Mouse (Mus musculus): ENCODE data around the gene Cox11.

Cox11 gene

DNA sequence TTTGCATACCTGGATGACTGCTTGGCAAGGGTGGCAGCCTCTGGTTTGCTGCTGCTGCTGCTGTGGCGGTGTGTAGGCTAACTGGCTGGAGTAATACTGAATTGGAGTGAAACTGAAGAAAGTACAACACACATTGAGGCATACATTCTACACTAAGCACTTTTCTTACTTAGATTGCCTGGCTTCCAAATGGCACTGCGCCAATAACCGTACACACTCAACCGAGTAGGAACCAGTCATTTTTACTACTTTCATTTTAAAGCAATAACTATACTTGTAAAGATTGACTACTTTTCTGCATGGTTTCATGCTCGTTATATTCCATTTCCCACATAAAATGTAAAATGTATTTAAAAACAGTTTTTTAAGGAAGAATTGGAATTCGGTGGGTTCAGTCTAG, 11.8 kb downstream of the Cox11 start:
- DNase-seq (ENCODE audit: low read depth, low spot score): no peak

DNA sequence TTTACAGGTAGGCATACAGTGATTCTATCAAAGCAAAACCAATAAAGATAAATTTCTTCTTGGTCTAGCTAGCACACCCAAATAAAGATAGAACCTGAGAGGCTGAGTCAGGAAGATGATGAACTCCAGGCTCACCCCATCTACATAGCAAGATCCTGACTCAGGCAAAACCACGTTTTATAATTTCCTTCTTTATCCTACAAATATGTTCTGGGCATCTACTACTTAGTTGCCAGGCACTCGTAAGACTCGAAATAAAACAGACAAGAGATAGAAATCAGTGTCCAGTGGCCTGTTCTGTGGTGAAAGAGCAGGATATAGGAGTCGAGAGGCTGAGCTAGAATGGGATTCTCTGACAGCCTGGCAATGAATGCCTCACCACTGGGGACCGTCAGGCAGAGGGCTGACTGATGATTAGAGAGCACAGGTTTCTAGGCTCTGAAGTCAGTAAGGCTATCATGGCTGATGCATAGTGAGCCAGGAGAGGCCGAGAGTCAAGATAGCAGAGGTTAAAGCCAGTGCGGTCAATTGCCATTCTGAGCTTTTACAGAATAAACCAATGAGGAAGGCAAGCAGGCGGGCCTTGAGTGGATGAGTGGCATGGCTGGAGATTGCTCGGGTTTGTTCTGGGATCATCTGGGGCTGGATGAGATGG, 12.4 kb downstream of the Cox11 start:
- H3K36me3 ChIP-seq (ENCODE audit: control insufficient read depth, insufficient read depth, low read length, poor library complexity, severe bottlenecking): no peaks in the 10 kb centered on the region
- DNase-seq (ENCODE audit: low read depth, low spot score): no peak
- no peaks in the 10 kb centered on the region for H3K27me3 ChIP-seq (ENCODE audit: control insufficient read depth, insufficient read depth, low read length, poor library complexity, severe bottlenecking)

More for the DNA sequence above, 11.8 kb downstream of the Cox11 start:
- H3K36me3 ChIP-seq (ENCODE audit: control insufficient read depth, insufficient read depth, low read length, poor library complexity, severe bottlenecking): no peaks in the 10 kb centered on the region; the same call in 1 of the 2 replicates
- H3K27me3 ChIP-seq (ENCODE audit: control insufficient read depth, insufficient read depth, low read length, poor library complexity, severe bottlenecking): no peaks in the 10 kb centered on the region

DNA sequence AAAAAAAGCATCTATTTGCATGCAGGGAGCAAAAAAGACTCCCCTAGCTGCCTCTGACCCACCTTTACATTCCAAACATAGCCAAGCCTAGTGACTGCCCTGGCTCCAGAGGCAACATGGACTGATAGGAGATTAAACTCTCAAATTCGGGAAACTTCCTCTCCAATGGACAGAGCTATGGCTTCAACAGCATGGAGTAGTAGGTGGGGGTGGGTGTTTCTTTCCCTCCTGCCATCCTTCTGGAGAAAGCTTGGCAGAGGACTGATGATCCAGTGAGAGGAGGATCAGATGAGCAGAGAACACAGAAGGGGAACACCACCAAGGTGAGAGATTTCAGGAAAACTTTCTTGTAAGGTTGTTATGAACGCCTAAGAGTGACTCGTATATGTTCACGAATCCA, 14.6 kb downstream of the Cox11 start:
- Histone ChIP-seq H3K36me3 (ENCODE audit: control insufficient read depth, insufficient read depth, low read length, poor library complexity, severe bottlenecking) (no peaks in the 10 kb centered on the region), H3K27me3 (ENCODE audit: control insufficient read depth, insufficient read depth, low read length, poor library complexity, severe bottlenecking) (no peaks in the 10 kb centered on the region)
- DNase-seq (ENCODE audit: low read depth, low spot score): no peak

DNA sequence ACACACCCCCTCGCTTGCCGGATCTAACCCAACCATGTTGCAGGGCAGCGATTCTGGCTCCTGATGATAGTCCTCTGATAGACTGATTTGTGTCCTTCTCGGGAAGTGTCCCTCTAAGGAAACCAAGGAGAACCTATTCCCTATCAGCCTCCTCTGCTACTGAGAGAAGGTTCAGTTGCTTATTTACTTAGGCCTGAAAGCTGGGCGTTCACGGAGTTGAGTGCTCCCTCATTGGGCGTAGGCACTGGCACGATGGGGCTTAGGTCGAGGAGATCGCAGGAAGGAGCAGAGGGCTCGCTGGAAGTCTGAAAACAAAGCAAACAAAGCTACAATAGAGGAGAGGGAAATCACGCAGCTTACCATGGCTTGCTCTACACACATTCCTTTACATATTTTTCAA, 19.6 kb downstream of the Cox11 start:
- Histone ChIP-seq H3K27me3 (ENCODE audit: control insufficient read depth, insufficient read depth, low read length, poor library complexity, severe bottlenecking) (no peaks in the 10 kb centered on the region), H3K36me3 (ENCODE audit: control insufficient read depth, insufficient read depth, low read length, poor library complexity, severe bottlenecking) (no peaks in the 10 kb centered on the region)
- DNase-seq (ENCODE audit: low read depth, low spot score): no peak

DNA sequence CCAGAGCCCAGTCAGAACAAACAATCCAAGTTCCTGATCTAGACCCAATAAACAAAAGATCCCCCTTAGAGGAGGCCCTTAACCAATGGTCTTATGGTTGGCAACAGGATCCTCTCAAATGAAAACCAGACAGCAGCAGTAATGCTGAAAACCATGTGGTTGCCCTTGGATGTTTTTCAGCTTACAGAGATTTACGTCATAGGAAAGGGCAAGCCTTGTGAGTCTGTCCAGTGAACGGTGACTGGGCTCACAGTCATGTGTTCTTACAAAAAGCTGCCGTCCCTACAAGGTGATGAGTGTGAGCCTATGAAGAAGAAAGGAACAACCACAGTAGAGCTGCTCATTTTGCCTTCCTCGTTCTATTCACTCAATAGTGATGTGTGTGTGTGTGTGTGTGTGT, 22.7 kb downstream of the Cox11 start:
- DNase-seq (ENCODE audit: low read depth, low spot score): no peak
- no peaks in the 10 kb centered on the region for H3K36me3 ChIP-seq (ENCODE audit: control insufficient read depth, insufficient read depth, low read length, poor library complexity, severe bottlenecking)

DNA sequence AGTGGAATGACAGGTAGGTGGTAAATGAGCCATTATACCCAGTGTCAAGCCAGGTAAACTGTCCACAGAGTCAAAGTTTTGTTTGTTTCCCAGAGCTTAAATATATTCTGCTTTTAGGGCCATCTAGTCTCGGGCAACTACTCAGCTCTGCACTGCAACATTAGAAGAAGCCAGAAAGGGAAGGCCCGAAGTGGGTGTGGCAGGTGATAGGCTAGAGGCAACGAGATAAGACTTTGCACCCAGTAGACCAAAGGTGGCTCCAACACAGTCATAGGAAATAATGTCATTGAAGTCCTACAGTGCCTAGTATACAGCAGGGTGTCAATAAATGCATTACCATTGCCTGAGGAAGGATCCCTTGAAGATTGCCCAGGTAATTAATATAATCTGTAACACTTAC, 25.1 kb downstream of the Cox11 start:
- H3K27me3 ChIP-seq (ENCODE audit: control insufficient read depth, insufficient read depth, low read length, poor library complexity, severe bottlenecking): no peaks in the 10 kb centered on the region; the same call in 1 of the 2 replicates
- DNase-seq (ENCODE audit: low read depth, low spot score): no peak
- no peaks in the 10 kb centered on the region for H3K36me3 ChIP-seq (ENCODE audit: control insufficient read depth, insufficient read depth, low read length, poor library complexity, severe bottlenecking)

More for the DNA sequence above, 22.7 kb downstream of the Cox11 start:
- H3K27me3 ChIP-seq (ENCODE audit: control insufficient read depth, insufficient read depth, low read length, poor library complexity, severe bottlenecking): no peaks in the 10 kb centered on the region; the same call in 1 of the 2 replicates

DNA sequence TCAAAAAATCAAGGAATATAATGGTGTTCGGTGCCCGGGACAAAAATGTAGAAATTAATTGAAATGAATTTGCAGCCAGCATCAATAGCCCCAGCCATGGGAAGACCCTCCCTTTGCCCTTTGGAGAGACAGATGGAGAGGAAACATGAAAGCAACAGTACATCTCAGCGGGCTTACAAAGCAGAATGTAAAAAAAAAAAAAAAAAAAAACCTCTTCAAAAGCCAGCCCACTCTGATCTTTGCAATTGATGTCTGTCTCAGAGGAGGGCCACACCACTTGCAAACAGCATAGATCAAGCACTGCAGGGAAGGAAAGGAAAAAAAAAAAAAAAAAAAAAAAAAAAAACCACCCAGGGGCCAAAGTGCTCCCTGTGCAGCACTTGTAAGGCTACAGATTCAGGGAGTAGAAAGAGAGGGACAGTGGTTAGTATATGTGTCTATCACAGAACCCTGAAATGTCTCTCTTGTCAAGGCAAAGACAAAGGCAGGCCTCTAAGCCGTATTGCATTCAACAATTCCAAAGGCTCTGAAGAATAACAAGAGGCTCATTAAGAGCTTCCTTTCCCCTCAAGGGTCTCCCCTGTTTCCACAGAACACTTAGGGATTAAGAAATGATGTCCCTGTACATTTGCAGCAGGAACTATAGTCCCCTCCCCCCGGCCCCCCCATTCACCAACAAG, 25.8 kb downstream of the Cox11 start:
- H3K36me3 ChIP-seq (ENCODE audit: control insufficient read depth, insufficient read depth, low read length, poor library complexity, severe bottlenecking): no peaks in the 10 kb centered on the region
- DNase-seq (ENCODE audit: low read depth, low spot score): no peak
- H3K27me3 ChIP-seq (ENCODE audit: control insufficient read depth, insufficient read depth, low read length, poor library complexity, severe bottlenecking): no peaks in the 10 kb centered on the region; the same call in 1 of the 2 replicates

DNA sequence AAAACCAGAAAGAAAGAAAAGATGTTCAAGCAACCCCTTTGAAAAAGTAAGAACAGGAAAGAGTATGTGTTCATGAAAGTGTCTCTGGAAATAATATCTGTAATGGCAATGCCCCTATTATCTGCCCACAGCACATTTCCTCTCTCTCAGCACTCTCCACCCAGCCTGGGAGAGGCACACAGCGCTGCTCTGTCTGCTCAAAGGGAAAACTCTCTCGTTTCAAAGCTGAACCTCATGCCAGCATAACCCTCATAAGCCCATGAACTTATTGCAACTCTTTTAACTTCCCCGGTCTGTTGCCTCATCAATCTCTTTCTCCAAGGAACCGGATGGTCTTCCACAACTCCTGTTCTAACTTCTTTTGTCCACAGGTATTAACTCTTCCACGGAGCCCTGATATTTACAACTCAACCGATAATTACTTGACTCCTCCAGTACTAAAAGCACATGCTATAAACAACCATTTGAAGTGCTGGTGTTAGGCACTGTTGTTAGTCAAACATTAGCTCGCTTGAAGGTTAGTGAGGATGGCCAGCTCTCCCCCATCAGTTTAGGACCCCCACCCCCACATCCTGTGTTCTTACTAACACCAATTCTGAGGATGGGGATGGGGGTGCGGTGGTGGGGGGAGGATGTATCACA, 26.5 kb downstream of the Cox11 start:
- no peaks in the 10 kb centered on the region for H3K36me3 ChIP-seq (ENCODE audit: control insufficient read depth, insufficient read depth, low read length, poor library complexity, severe bottlenecking)
- no peaks in the 10 kb centered on the region; the same call in 1 of the 2 replicates for H3K27me3 ChIP-seq (ENCODE audit: control insufficient read depth, insufficient read depth, low read length, poor library complexity, severe bottlenecking)
- no peak for DNase-seq (ENCODE audit: low read depth, low spot score)

DNA sequence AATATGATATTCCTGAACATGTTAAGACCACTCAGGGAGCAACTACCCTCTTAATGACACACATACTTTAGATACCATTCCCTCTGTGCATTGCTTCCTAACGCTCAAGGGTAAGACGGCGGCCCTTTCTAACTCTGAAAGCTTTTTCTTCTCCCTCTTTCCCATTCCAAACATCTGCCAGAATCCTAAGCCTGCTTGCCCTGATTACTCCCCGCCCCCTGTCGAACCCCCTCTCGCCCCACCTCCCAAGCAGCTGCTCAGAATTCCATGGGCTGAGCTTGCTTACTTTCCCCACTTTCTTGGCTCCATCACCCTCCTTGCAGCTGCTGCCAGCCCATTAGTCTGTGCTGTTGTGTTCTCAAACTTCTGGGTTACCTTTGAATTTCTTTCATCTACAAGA, 27.2 kb downstream of the Cox11 start:
- no peaks in the 10 kb centered on the region for H3K36me3 ChIP-seq (ENCODE audit: control insufficient read depth, insufficient read depth, low read length, poor library complexity, severe bottlenecking)
- no peaks in the 10 kb centered on the region; the same call in 1 of the 2 replicates for H3K27me3 ChIP-seq (ENCODE audit: control insufficient read depth, insufficient read depth, low read length, poor library complexity, severe bottlenecking)
- DNase-seq (ENCODE audit: low read depth, low spot score): no peak

DNA sequence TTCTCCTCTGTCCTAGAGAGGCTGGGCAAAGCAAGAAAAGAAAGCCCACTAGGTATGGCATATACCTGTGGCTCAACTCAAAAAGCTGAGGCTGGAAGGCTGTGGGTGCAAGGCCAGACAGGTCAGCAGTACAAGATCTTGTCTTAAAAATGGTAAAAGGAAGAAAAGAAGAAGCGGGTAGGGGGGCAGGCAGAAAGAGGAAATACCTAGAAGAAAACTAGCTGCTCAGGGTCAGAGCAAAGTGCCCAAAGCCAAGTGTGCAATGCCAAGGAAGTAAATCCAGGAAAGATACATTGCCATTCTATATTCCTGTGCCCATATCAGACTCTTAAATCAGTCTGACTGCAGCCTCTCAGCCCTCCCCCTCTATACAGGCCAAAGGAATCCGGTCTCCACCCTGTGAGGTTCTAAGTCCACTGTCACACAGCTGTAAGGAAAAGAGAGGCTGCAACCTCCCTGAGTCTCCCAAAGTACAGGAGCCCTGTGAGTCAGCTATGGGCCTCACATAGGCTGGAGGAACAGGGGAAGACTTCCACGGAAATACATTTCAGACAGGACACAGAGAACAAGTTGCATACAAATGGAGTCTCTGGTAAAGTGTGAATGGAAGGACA, 28.3 kb downstream of the Cox11 start:
- Histone ChIP-seq H3K36me3 (ENCODE audit: control insufficient read depth, insufficient read depth, low read length, poor library complexity, severe bottlenecking) (no peaks in the 10 kb centered on the region), H3K27me3 (ENCODE audit: control insufficient read depth, insufficient read depth, low read length, poor library complexity, severe bottlenecking) (no peaks in the 10 kb centered on the region; the same call in 1 of the 2 replicates)
- DNase-seq (ENCODE audit: low read depth, low spot score): no peak

DNA sequence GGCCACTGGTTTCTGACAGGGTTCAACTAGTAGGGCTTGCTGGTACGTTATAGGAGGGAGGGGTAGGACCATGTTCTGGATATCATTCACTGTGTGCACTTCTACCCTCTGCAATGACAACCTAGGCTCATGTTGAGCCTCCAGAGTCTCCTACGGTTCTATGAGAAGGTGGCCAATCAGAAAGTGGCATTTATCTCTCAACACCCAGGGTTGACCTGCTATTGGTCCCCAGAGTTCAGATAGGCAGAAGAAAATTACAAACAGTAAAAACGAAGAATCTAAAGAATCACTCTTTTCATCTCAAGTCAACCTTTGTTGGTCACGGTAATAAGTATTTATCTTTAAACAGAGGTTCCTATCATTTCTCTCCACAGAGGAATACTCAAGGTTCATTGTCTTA, 28.9 kb downstream of the Cox11 start:
- no peak for DNase-seq (ENCODE audit: low read depth, low spot score)

DNA sequence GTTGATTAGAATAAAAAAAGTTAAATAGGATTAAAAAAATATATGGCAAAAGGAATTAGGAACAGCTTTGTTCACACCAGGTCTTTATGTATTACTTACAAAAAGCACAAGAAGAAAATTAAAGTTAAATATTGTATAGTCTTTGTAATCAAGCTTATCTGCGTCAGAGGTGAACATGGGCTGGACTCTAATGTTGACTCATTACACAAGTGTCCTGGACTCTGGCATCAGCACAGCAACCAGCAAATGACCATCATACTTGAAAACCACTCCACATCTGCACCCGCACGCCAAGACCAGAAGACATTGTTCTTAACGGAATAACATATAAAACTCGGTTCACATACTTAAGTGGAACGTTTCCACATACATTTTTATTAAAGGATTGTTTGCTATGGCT, 29.4 kb downstream of the Cox11 start:
- Histone ChIP-seq H3K27me3 (ENCODE audit: control insufficient read depth, insufficient read depth, low read length, poor library complexity, severe bottlenecking) (no peaks in the 10 kb centered on the region; the same call in 1 of the 2 replicates), H3K36me3 (ENCODE audit: control insufficient read depth, insufficient read depth, low read length, poor library complexity, severe bottlenecking) (no peaks in the 10 kb centered on the region)
- DNase-seq (ENCODE audit: low read depth, low spot score): no peak

More for the DNA sequence above, 28.9 kb downstream of the Cox11 start:
- H3K36me3 ChIP-seq (ENCODE audit: control insufficient read depth, insufficient read depth, low read length, poor library complexity, severe bottlenecking): no peaks in the 10 kb centered on the region
- no peaks in the 10 kb centered on the region; the same call in 1 of the 2 replicates for H3K27me3 ChIP-seq (ENCODE audit: control insufficient read depth, insufficient read depth, low read length, poor library complexity, severe bottlenecking)

DNA sequence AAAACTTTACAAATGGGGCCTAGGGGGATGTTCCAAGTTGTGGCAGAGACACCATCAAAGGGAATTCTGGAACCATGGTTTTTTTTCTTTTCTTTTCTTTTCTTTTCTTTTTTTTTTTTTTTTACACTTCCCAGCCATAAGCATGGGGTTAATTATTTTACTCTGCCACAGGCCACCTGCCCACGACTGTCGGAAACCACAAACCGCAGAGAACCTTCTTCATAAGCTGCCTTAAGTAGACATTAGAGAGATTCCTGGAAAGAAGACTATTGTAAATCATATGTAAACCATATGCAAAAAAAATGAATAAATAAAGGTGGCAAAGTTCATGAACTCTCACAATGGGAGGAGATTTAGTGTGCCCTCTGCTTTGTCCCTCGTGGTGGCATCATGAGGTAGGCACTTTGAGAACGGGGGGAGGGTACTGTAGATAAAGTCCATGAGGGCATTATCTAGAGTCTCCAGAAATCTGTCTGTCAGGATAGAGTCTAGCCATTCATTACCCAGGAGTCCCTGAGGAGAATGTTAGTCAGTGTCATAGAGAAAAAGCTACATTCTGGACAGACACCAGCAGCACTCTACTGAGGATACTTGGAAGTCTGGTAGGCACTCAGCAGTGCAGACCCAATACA, 37.6 kb downstream of the Cox11 start:
- Histone ChIP-seq H3K27me3 (ENCODE audit: control insufficient read depth, insufficient read depth, low read length, poor library complexity, severe bottlenecking) (no peaks in the 10 kb centered on the region), H3K36me3 (ENCODE audit: control insufficient read depth, insufficient read depth, low read length, poor library complexity, severe bottlenecking) (no peaks in the 10 kb centered on the region)
- no peak for DNase-seq (ENCODE audit: low read depth, low spot score)

DNA sequence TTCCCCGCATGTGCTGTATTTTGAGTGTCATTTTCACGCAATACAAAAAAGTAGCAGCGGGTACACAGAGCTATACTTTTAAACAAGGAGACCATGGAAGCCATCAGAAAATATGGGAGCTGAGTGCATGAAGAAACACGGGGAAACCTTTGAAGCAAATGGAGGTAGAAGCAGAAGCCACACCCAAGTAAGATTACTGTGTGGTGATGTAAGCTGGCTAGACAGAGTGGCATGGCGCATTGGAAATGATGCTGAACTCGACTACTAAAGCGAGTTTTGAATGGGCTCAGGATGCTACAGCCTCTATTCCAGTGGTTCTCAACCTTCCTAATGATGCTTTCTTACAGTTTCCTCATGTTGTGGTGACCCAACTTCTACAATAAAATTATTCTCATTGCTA, 39.1 kb downstream of the Cox11 start:
- Histone ChIP-seq H3K36me3 (ENCODE audit: control insufficient read depth, insufficient read depth, low read length, poor library complexity, severe bottlenecking) (no peaks in the 10 kb centered on the region), H3K27me3 (ENCODE audit: control insufficient read depth, insufficient read depth, low read length, poor library complexity, severe bottlenecking) (no peaks in the 10 kb centered on the region)
- DNase-seq (ENCODE audit: low read depth, low spot score): no peak

Data from splenic B cell, adult 2 months (primary cell).